Mouse (Mus musculus): ENCODE data around the gene Atxn2l. TPM values are rescaled to one million over a fixed set of nuclear protein-coding genes. Genes with fewer than 3 reads are reported as not detected.

Gene Atxn2l
- polyA plus RNA-seq (2014; fragmentation: Illumina TruSeq; extraction: RNeasy Lipid Tissue Mini Kit (QIAGEN cat#74804); ENCODE audit: low read depth, low replicate concordance), result 218 TPM

GRCm38 (mm10) chr7:126503273-126503878 lies at the start of gene Atxn2l:
Atxn2l (minus strand) TSS chr7:126503437.

DNA sequence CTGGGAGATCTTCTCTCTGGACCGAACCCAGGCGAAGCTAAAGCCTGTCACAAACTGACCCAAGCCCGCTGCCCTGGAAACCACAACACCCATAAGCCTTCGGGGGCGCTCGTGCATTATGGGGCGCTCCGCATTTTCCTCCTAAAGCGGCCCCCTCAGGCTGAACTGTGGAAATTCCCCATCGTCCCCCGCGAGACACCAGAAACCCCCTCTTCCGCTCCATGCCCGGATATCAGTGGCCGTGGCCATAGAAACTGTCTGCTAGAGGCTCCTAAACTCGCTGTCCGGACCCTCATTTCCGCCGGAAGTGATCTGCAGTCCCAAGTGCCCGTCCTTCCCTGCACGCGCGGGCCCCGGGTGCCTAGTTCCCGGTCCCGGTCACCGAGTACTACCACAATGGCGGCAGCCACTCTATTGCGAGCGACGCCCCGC lies 16.2 kb downstream of the Atxn2l start, which contains the start of gene Tufm:
Tufm (plus strand) TSS at position 310 of the 432 bp plus-strand sequence.

GRCm38 (mm10) chr7:126474993-126475581 lies 28.1 kb downstream of the Atxn2l start, which contains the start of gene Sh2b1:
Sh2b1 (minus strand) TSS chr7:126475424.

GRCm38 (mm10) chr7:126463004-126463403 lies 40.2 kb downstream of the Atxn2l start, which contains the start of gene Atp2a1:
Atp2a1 (minus strand) TSS chr7:126463108.

Other genes with a start within 250 kb of the Atxn2l start
- gene Sbk1, start 230.8 kb downstream of the Atxn2l start, polyA plus RNA-seq (2014; fragmentation: Illumina TruSeq; extraction: RNeasy Lipid Tissue Mini Kit (QIAGEN cat#74804); ENCODE audit: low read depth, low replicate concordance), result 2.2 TPM
- gene Lat, start 133.9 kb downstream of the Atxn2l start, polyA plus RNA-seq (2014; fragmentation: Illumina TruSeq; extraction: RNeasy Lipid Tissue Mini Kit (QIAGEN cat#74804); ENCODE audit: low read depth, low replicate concordance), result not detected
- gene Spns1, start 126.0 kb downstream of the Atxn2l start, polyA plus RNA-seq (2014; fragmentation: Illumina TruSeq; extraction: RNeasy Lipid Tissue Mini Kit (QIAGEN cat#74804); ENCODE audit: low read depth, low replicate concordance), result 0.55 TPM
- gene Nfatc2ip, start 106.7 kb downstream of the Atxn2l start, polyA plus RNA-seq (2014; fragmentation: Illumina TruSeq; extraction: RNeasy Lipid Tissue Mini Kit (QIAGEN cat#74804); ENCODE audit: low read depth, low replicate concordance), result 42.2 TPM
- 0.39 TPM for gene Cd19, start 88.5 kb downstream of the Atxn2l start, polyA plus RNA-seq (2014; fragmentation: Illumina TruSeq; extraction: RNeasy Lipid Tissue Mini Kit (QIAGEN cat#74804); ENCODE audit: low read depth, low replicate concordance)
- 0.59 TPM for gene Rabep2, start 74.7 kb downstream of the Atxn2l start, polyA plus RNA-seq (2014; fragmentation: Illumina TruSeq; extraction: RNeasy Lipid Tissue Mini Kit (QIAGEN cat#74804); ENCODE audit: low read depth, low replicate concordance)
- not detected for gene Atp2a1, start 40.3 kb downstream of the Atxn2l start, polyA plus RNA-seq (2014; fragmentation: Illumina TruSeq; extraction: RNeasy Lipid Tissue Mini Kit (QIAGEN cat#74804); ENCODE audit: low read depth, low replicate concordance)
- gene Sh2b1, start 28.0 kb downstream of the Atxn2l start, polyA plus RNA-seq (2014; fragmentation: Illumina TruSeq; extraction: RNeasy Lipid Tissue Mini Kit (QIAGEN cat#74804); ENCODE audit: low read depth, low replicate concordance), result 1.2 TPM
- gene Tufm, start 16.1 kb downstream of the Atxn2l start, polyA plus RNA-seq (2014; fragmentation: Illumina TruSeq; extraction: RNeasy Lipid Tissue Mini Kit (QIAGEN cat#74804); ENCODE audit: low read depth, low replicate concordance), result 2.5 TPM
- gene Eif3c, start 63.0 kb upstream of the Atxn2l start, polyA plus RNA-seq (2014; fragmentation: Illumina TruSeq; extraction: RNeasy Lipid Tissue Mini Kit (QIAGEN cat#74804); ENCODE audit: low read depth, low replicate concordance), result 352 TPM
- gene Apobr, start 81.5 kb upstream of the Atxn2l start, polyA plus RNA-seq (2014; fragmentation: Illumina TruSeq; extraction: RNeasy Lipid Tissue Mini Kit (QIAGEN cat#74804); ENCODE audit: low read depth, low replicate concordance), result not detected
- 1.8 TPM for gene Cln3, start 82.4 kb upstream of the Atxn2l start, polyA plus RNA-seq (2014; fragmentation: Illumina TruSeq; extraction: RNeasy Lipid Tissue Mini Kit (QIAGEN cat#74804); ENCODE audit: low read depth, low replicate concordance)
- gene Il27, start 91.5 kb upstream of the Atxn2l start, polyA plus RNA-seq (2014; fragmentation: Illumina TruSeq; extraction: RNeasy Lipid Tissue Mini Kit (QIAGEN cat#74804); ENCODE audit: low read depth, low replicate concordance), result not detected
- gene Nupr1, start 127.4 kb upstream of the Atxn2l start, polyA plus RNA-seq (2014; fragmentation: Illumina TruSeq; extraction: RNeasy Lipid Tissue Mini Kit (QIAGEN cat#74804); ENCODE audit: low read depth, low replicate concordance), result 0.38 TPM
- gene Sgf29, start 145.9 kb upstream of the Atxn2l start, polyA plus RNA-seq (2014; fragmentation: Illumina TruSeq; extraction: RNeasy Lipid Tissue Mini Kit (QIAGEN cat#74804); ENCODE audit: low read depth, low replicate concordance), result 38.3 TPM
- gene Sult1a1, start 173.0 kb upstream of the Atxn2l start, polyA plus RNA-seq (2014; fragmentation: Illumina TruSeq; extraction: RNeasy Lipid Tissue Mini Kit (QIAGEN cat#74804); ENCODE audit: low read depth, low replicate concordance), result 17.4 TPM
- gene Bola2, start 192.0 kb upstream of the Atxn2l start, polyA plus RNA-seq (2014; fragmentation: Illumina TruSeq; extraction: RNeasy Lipid Tissue Mini Kit (QIAGEN cat#74804); ENCODE audit: low read depth, low replicate concordance), result 0.11 TPM
- gene Slx1b, start 192.3 kb upstream of the Atxn2l start, polyA plus RNA-seq (2014; fragmentation: Illumina TruSeq; extraction: RNeasy Lipid Tissue Mini Kit (QIAGEN cat#74804); ENCODE audit: low read depth, low replicate concordance), result 0.78 TPM
- not detected for gene Coro1a, start 204.3 kb upstream of the Atxn2l start, polyA plus RNA-seq (2014; fragmentation: Illumina TruSeq; extraction: RNeasy Lipid Tissue Mini Kit (QIAGEN cat#74804); ENCODE audit: low read depth, low replicate concordance)